Mouse (Mus musculus): ENCODE data around the gene Chrnb2. TPM values are rescaled to one million over a fixed set of nuclear protein-coding genes. Genes with fewer than 3 reads are reported as not detected.

Gene Chrnb2
- polyA plus RNA-seq, 1 experiment from 2014 or later, result 20.8 TPM

DNA sequence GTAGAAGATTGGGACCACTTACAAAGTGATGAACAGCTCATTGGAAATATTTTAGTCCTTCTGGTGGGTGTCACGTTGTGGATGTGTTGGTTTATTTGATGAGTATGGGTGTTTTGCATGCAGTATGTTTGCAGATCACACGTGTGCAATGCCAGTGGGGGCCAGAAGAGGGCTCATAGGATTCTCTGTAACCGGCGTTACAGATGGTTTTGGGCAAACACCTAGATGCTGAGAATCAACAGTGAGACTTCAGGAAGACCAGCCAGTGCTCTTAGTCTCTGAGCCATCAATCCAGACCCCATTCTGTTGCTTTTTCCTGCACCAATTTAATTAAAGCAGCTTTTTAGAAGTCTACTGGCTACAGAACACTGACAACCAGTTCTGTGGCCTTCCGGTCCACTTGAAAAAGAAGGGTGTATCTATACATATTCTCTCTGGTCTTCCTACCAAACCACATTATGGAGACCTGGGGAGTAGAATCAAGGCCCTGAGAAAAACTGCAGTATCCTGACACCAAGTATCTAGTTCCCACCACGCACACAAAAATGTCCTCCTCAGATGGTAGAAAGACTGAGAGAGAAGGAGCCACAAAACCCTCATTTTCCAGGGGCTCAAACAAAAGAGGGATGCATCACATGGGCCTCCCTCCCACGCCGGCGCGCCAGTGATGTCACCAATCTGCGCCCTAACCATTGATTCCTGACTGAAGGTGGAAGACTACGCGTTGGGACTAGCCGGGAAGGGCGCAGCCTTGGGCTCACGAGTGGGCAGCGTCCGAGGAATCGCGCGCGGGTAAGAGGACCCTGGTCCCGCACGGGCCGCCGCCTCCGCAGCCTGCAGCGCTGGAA lies 49.8 kb downstream of the Chrnb2 start, which contains the start of gene Adar:
Adar (plus strand) TSS at position 664 of the 848 bp plus-strand sequence.
- WGBS, result 6% methylated on average over 28 of the region's 28 CpGs
- H3K4me3 ChIP-seq (ENCODE audit: low read depth, low read length), result peak within 1 kb of the TSS; percentile 97
- peak within 1 kb of the TSS; percentile 94 for H3K9ac ChIP-seq (ENCODE audit: low read length)
- H3K4me1 ChIP-seq (ENCODE audit: control insufficient read depth, insufficient read depth, low read length), result peaks cover 5% of the 10 kb centered on the region
- peak; percentile 90 for DNase-seq (ENCODE audit: low spot score)
- ATAC-seq (ENCODE audit: insufficient read depth, low FRiP score, low TSS enrichment), result peak; percentile 87
- no peaks in the 10 kb centered on the region for H3K27me3 ChIP-seq (ENCODE audit: control insufficient read depth, insufficient read depth, low read length)
- no peaks in the 10 kb centered on the region for H3K36me3 ChIP-seq (ENCODE audit: control insufficient read depth, insufficient read depth, low read length)
- no peaks in the 10 kb centered on the region for H3K9me3 ChIP-seq (ENCODE audit: control insufficient read depth, low read length)
- peak within 1 kb of the TSS; percentile 55 for H3K27ac ChIP-seq (ENCODE audit: low read depth, low read length)
- H3K4me2 ChIP-seq (ENCODE audit: low read depth), result peak within 1 kb of the TSS; percentile 61

GRCm38 (mm10) chr3:89704064-89704463 lies 60.4 kb downstream of the Chrnb2 start:
- H3K9ac ChIP-seq (ENCODE audit: low read length), result no peak overlapping the region
- H3K4me3 ChIP-seq (ENCODE audit: low read depth, low read length), result no peak overlapping the region
- H3K36me3 ChIP-seq (ENCODE audit: control insufficient read depth, insufficient read depth, low read length), result no peaks in the 10 kb centered on the region
- H3K27me3 ChIP-seq (ENCODE audit: control insufficient read depth, insufficient read depth, low read length), result no peaks in the 10 kb centered on the region
- no peak overlapping the region for H3K27ac ChIP-seq (ENCODE audit: low read depth, low read length)
- ATAC-seq (ENCODE audit: insufficient read depth, low FRiP score, low TSS enrichment) (no peak), DNase-seq (ENCODE audit: low spot score) (no peak)
- WGBS, result 87% methylated on average over 6 of the region's 6 CpGs
- H3K9me3 ChIP-seq (ENCODE audit: control insufficient read depth, low read length), result no peaks in the 10 kb centered on the region
- no peaks in the 10 kb centered on the region for H3K4me1 ChIP-seq (ENCODE audit: control insufficient read depth, insufficient read depth, low read length)
- H3K4me2 ChIP-seq (ENCODE audit: low read depth), result no peak overlapping the region

GRCm38 (mm10) chr3:89703596-89703995 lies 60.8 kb downstream of the Chrnb2 start:
- no peak overlapping the region for H3K4me3 ChIP-seq (ENCODE audit: low read depth, low read length)
- no peaks in the 10 kb centered on the region for H3K4me1 ChIP-seq (ENCODE audit: control insufficient read depth, insufficient read depth, low read length)
- H3K27me3 ChIP-seq (ENCODE audit: control insufficient read depth, insufficient read depth, low read length), result no peaks in the 10 kb centered on the region
- H3K4me2 ChIP-seq (ENCODE audit: low read depth), result no peak overlapping the region
- WGBS, result 32% methylated on average over 3 of the region's 3 CpGs
- no peaks in the 10 kb centered on the region for H3K9me3 ChIP-seq (ENCODE audit: control insufficient read depth, low read length)
- no peak overlapping the region for H3K9ac ChIP-seq (ENCODE audit: low read length)
- DNase-seq (ENCODE audit: low spot score) (no peak), ATAC-seq (ENCODE audit: insufficient read depth, low FRiP score, low TSS enrichment) (no peak)
- no peaks in the 10 kb centered on the region for H3K36me3 ChIP-seq (ENCODE audit: control insufficient read depth, insufficient read depth, low read length)
- H3K27ac ChIP-seq (ENCODE audit: low read depth, low read length), result no peak overlapping the region

- no peaks in the 10 kb centered on the region for H3K9me3 ChIP-seq (ENCODE audit: control insufficient read depth, low read length)
- 58% methylated on average over 11 of the region's 11 CpGs for WGBS
- no peak overlapping the region for H3K4me2 ChIP-seq (ENCODE audit: low read depth)
- H3K27me3 ChIP-seq (ENCODE audit: control insufficient read depth, insufficient read depth, low read length), result no peaks in the 10 kb centered on the region
- H3K4me3 ChIP-seq (ENCODE audit: low read depth, low read length), result no peak overlapping the region
- DNase-seq (ENCODE audit: low spot score) (peak; percentile 45), ATAC-seq (ENCODE audit: insufficient read depth, low FRiP score, low TSS enrichment) (no peak)
- H3K9ac ChIP-seq (ENCODE audit: low read length), result no peak overlapping the region
- H3K4me1 ChIP-seq (ENCODE audit: control insufficient read depth, insufficient read depth, low read length), result no peaks in the 10 kb centered on the region
- no peaks in the 10 kb centered on the region for H3K36me3 ChIP-seq (ENCODE audit: control insufficient read depth, insufficient read depth, low read length)
- no peak overlapping the region for H3K27ac ChIP-seq (ENCODE audit: low read depth, low read length)
Observed at GRCm38 (mm10) chr3:89700461-89700860, 64.0 kb downstream of the Chrnb2 start.

DNA sequence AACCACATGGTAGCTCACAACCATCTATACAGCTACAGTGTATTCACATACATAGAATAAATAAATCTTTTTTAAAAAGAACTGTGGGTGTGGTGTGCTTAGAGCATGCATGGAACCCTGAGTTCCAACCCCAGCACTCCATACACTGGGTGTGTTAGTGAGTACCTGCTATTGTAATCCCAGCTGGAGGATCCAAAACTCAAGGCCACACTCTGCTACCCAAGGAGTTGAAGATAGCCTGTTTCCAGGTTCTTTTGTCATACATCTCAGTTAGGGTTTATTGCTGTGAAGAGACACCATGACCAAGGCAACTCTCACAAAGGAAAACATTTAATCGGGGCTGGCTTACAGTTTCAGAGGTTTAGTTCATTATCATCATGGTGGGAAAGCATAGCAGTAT lies 65.5 kb downstream of the Chrnb2 start:
- H3K27ac ChIP-seq (ENCODE audit: low read depth, low read length), result no peak overlapping the region
- H3K9me3 ChIP-seq (ENCODE audit: control insufficient read depth, low read length), result no peaks in the 10 kb centered on the region
- WGBS, result 94% methylated on average over 1 of the region's 1 CpGs
- no peak overlapping the region for H3K4me3 ChIP-seq (ENCODE audit: low read depth, low read length)
- no peaks in the 10 kb centered on the region for H3K27me3 ChIP-seq (ENCODE audit: control insufficient read depth, insufficient read depth, low read length)
- no peak for ATAC-seq (ENCODE audit: insufficient read depth, low FRiP score, low TSS enrichment)
- no peaks in the 10 kb centered on the region for H3K4me1 ChIP-seq (ENCODE audit: control insufficient read depth, insufficient read depth, low read length)
- H3K36me3 ChIP-seq (ENCODE audit: control insufficient read depth, insufficient read depth, low read length), result no peaks in the 10 kb centered on the region
- no peak overlapping the region for H3K9ac ChIP-seq (ENCODE audit: low read length)
- H3K4me2 ChIP-seq (ENCODE audit: low read depth), result no peak overlapping the region
- no peak for DNase-seq (ENCODE audit: low spot score)

Other genes starting within 250 kb of the Chrnb2 start
- gene Kcnn3, start 244.5 kb downstream of the Chrnb2 start, polyA plus RNA-seq (2014; fragmentation: Nextera tagmentation; extraction: Ambion mirVana), result 1.4 and 1.9 TPM in 2 replicates
- 17.3 and 22.0 TPM in 2 replicates for gene Adar, start 49.6 kb downstream of the Chrnb2 start, polyA plus RNA-seq (2014; fragmentation: Nextera tagmentation; extraction: Ambion mirVana)
- gene Ube2q1, start 9.0 kb upstream of the Chrnb2 start, polyA plus RNA-seq (2014; fragmentation: Nextera tagmentation; extraction: Ambion mirVana), result 22.3 and 28.0 TPM in 2 replicates
- gene She, start 66.7 kb upstream of the Chrnb2 start, polyA plus RNA-seq (2014; fragmentation: Nextera tagmentation; extraction: Ambion mirVana), result 2.5 and 3.4 TPM in 2 replicates
- 0.08 and 0.34 TPM in 2 replicates for gene Il6ra, start 148.6 kb upstream of the Chrnb2 start, polyA plus RNA-seq (2014; fragmentation: Nextera tagmentation; extraction: Ambion mirVana)
- gene Atp8b2, start 198.9 kb upstream of the Chrnb2 start, polyA plus RNA-seq (2014; fragmentation: Nextera tagmentation; extraction: Ambion mirVana), result 11.8 and 13.4 TPM in 2 replicates
- gene Hax1, start 234.1 kb upstream of the Chrnb2 start, polyA plus RNA-seq (2014; fragmentation: Nextera tagmentation; extraction: Ambion mirVana), result 165 and 172 TPM in 2 replicates